Mouse (Mus musculus): ENCODE measurements around the gene Pthlh.
"Not testable (repeated sequence)": the region's sequence is repeated elsewhere in the genome, so short reads cannot be mapped to it uniquely, and the experiment has no call there.

Pthlh gene

GRCm38 (mm10) chr6:147263587-147264565 is at the start of gene Pthlh:
Gene Pthlh, minus strand, starts transcription at chr6:147264183.
- DNase-seq (ENCODE audit: low read depth), result no peak

GRCm38 (mm10) chr6:147313331-147313730 is 49.3 kb upstream of the Pthlh start:
- DNase-seq (ENCODE audit: low read depth), result no peak

GRCm38 (mm10) chr6:147310435-147310978 is 46.5 kb upstream of the Pthlh start:
- no peak for DNase-seq (ENCODE audit: low read depth)

GRCm38 (mm10) chr6:147310035-147310434 is 46.1 kb upstream of the Pthlh start:
- DNase-seq (ENCODE audit: low read depth), result no peak

GRCm38 (mm10) chr6:147304236-147304635 is 40.3 kb upstream of the Pthlh start:
- DNase-seq (ENCODE audit: low read depth), result not testable (repeated sequence)

- DNase-seq (ENCODE audit: low read depth), result no peak
These were observed 35.6 kb upstream of the Pthlh start for GRCm38 (mm10) chr6:147299607-147300006.

- DNase-seq (ENCODE audit: low read depth), result no peak
These were observed 15.3 kb upstream of the Pthlh start for GRCm38 (mm10) chr6:147279309-147279708.

GRCm38 (mm10) chr6:147268143-147268790 is 4.3 kb upstream of the Pthlh start:
- DNase-seq (ENCODE audit: low read depth), result no peak

GRCm38 (mm10) chr6:147266466-147266865 is 2.5 kb upstream of the Pthlh start:
- no peak for DNase-seq (ENCODE audit: low read depth)

- no peak for DNase-seq (ENCODE audit: low read depth)
These were observed 805 bp downstream of the Pthlh start for GRCm38 (mm10) chr6:147263178-147263577.

- no peak for DNase-seq (ENCODE audit: low read depth)
These were observed 2.4 kb downstream of the Pthlh start for GRCm38 (mm10) chr6:147261616-147262015.

- DNase-seq (ENCODE audit: low read depth), result no peak
These were observed 3.2 kb downstream of the Pthlh start for GRCm38 (mm10) chr6:147260766-147261165.

GRCm38 (mm10) chr6:147247782-147248181 is 16.2 kb downstream of the Pthlh start:
- no peak for DNase-seq (ENCODE audit: low read depth)

- no peak for DNase-seq (ENCODE audit: low read depth)
These were observed 19.7 kb downstream of the Pthlh start for GRCm38 (mm10) chr6:147244294-147244693.

- DNase-seq (ENCODE audit: low read depth), result no peak
These were observed 20.3 kb downstream of the Pthlh start for GRCm38 (mm10) chr6:147243655-147244054.

GRCm38 (mm10) chr6:147241541-147241940 is 22.4 kb downstream of the Pthlh start:
- DNase-seq (ENCODE audit: low read depth), result no peak

- DNase-seq (ENCODE audit: low read depth), result peak; percentile 9
These were observed 23.7 kb downstream of the Pthlh start for GRCm38 (mm10) chr6:147240203-147240804.

- DNase-seq (ENCODE audit: low read depth), result no peak
These were observed 37.3 kb downstream of the Pthlh start for GRCm38 (mm10) chr6:147226696-147227095.

GRCm38 (mm10) chr6:147219099-147219498 is 44.9 kb downstream of the Pthlh start:
- no peak for DNase-seq (ENCODE audit: low read depth)

GRCm38 (mm10) chr6:147216156-147216555 is 47.8 kb downstream of the Pthlh start:
- DNase-seq (ENCODE audit: low read depth), result no peak

GRCm38 (mm10) chr6:147207821-147208330 is 56.1 kb downstream of the Pthlh start:
- no peak for DNase-seq (ENCODE audit: low read depth)

All from c-Kit-positive CD71-positive TER-119-negative erythroid progenitor cells, embryonic 14.5 days (primary cell).